Mouse (Mus musculus) embryonic facial prominence, embryonic 14.5 days (tissue): ENCODE data around the gene Atp8b3. TPM values are rescaled to one million over a fixed set of nuclear protein-coding genes. Genes with fewer than 3 reads are reported as not detected.
A peak's percentile ranks its signal among the peaks of the same experiment; 100 is the strongest.

Experiments
- ATAC-seq: fragments of 200-750 bp; cut with Nextera tagmentation; 2 replicates; pipeline ENCODE4 v1.8.0; 2017; ENCODE audit warnings: low read depth, moderate number of reproducible peaks, moderate TSS enrichment
- DNase-seq: peaks from one replicate; pipeline ENCODE4 v3.0.0-alpha.2; 2015; ENCODE audit warnings: low spot score
- H3K27ac ChIP-seq: fragments of 300-500 bp; sonication (generic); replicated peaks from 2 replicates; pipeline ENCODE4 v1.5.1; 2014; ENCODE audit warnings: low read depth, mild to moderate bottlenecking, low read length, moderate library complexity
- H3K27me3 ChIP-seq: fragments of 300-500 bp; sonication (generic); replicated peaks from 2 replicates; pipeline ENCODE4 v1.6.1; 2014; ENCODE audit warnings: low read length; ENCODE audit not compliant: control insufficient read depth, insufficient read depth
- H3K36me3 ChIP-seq: fragments of 300-500 bp; sonication (generic); 2 replicates; pipeline ENCODE4 v1.6.1; 2014; ENCODE audit warnings: low read length, mixed read lengths; ENCODE audit not compliant: control insufficient read depth, insufficient read depth
- H3K4me1 ChIP-seq: fragments of 300-500 bp; sonication (generic); 2 replicates; pipeline ENCODE4 v1.6.1; 2014; ENCODE audit warnings: antibody characterized with exemption, low read length; ENCODE audit not compliant: control insufficient read depth, insufficient read depth
- H3K4me2 ChIP-seq: fragments of 300-500 bp; sonication (generic); 2 replicates; pipeline ENCODE4 v1.6.1; 2014; ENCODE audit warnings: low read depth, mild to moderate bottlenecking, low read length, moderate library complexity, mixed read lengths
- H3K4me3 ChIP-seq: fragments of 300-500 bp; sonication (generic); 2 replicates; pipeline ENCODE4 v1.5.1; 2014; ENCODE audit warnings: low read depth, mild to moderate bottlenecking, low read length
- H3K9ac ChIP-seq: fragments of 300-500 bp; sonication (generic); 2 replicates; pipeline ENCODE4 v1.6.1; 2014; ENCODE audit warnings: low read depth, mild to moderate bottlenecking, low read length, moderate library complexity, mixed read lengths
- H3K9me3 ChIP-seq: fragments of 300-500 bp; sonication (generic); 2 replicates; pipeline ENCODE4 v1.6.1; 2016; ENCODE audit warnings: low read length; ENCODE audit not compliant: control insufficient read depth
- WGBS: fragments of 180-500 bp; shearing (Covaris S2); extraction: QIAGEN DNeasy Blood & Tissue Kit; methylation state at CpG from one replicate; pipeline ENCODE4 v1.1.7; 2014; 5-methylcytosine and 5-hydroxymethylcytosine counted together
- polyA plus RNA-seq: library from polyadenylated mRNA; unstranded; fragments of >200 nt; fragmentation: Nextera tagmentation; extraction: Ambion mirVana; gene quantifications from 2 replicates; pipeline ENCODE4 v1.2.1, GENCODE M21; 2014

Gene Atp8b3
- polyA plus RNA-seq, 1 experiment from 2014 or later, result 0.13 TPM

GRCm38 (mm10) chr10:80557346-80557965 lies 18.5 kb upstream of the Atp8b3 start:
- ATAC-seq (no peak), DNase-seq (peak; percentile 55)
- no peak overlapping the region for H3K4me2 ChIP-seq
- H3K9me3 ChIP-seq, result no peaks in the 10 kb centered on the region
- peaks cover 9% of the 10 kb centered on the region for H3K4me1 ChIP-seq
- WGBS, result 40% methylated on average over 5 of the region's 5 CpGs
- no peaks in the 10 kb centered on the region for H3K27me3 ChIP-seq
- no peak overlapping the region for H3K4me3 ChIP-seq
- H3K36me3 ChIP-seq, result no peaks in the 10 kb centered on the region
- H3K9ac ChIP-seq, result no peak overlapping the region
- no peak overlapping the region for H3K27ac ChIP-seq

DNA sequence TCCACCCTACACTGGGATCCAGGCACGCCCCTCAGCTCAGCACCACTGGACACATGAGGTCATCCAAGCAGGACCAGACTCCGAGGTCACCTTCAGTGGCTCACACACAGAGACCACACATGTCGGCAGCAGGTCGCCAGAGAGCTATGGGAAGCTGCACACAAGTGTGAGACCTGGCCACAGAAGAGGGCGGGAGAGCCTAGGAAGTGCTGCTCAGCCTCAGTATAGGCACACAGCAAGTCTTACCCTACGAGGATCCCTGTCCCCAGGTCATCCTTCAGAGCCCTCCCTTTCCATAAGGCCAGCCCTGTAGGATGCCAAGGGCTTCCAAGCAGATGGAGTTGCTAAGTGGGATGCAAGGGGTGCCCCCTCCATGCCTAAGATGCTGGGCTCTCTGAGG lies 15.1 kb upstream of the Atp8b3 start:
- Histone ChIP-seq H3K4me3 (no peak overlapping the region), H3K27me3 (no peaks in the 10 kb centered on the region), H3K36me3 (peaks cover 18% of the 10 kb centered on the region), H3K27ac (no peak overlapping the region), H3K4me1 (no peaks in the 10 kb centered on the region), H3K9ac (no peak overlapping the region), H3K4me2 (no peak overlapping the region), H3K9me3 (no peaks in the 10 kb centered on the region)
- WGBS, result 88% methylated on average over 5 of the region's 6 CpGs
- ATAC-seq, result no peak
- DNase-seq, result no peak

GRCm38 (mm10) chr10:80553575-80553974 lies 14.7 kb upstream of the Atp8b3 start:
- Histone ChIP-seq H3K36me3 (peaks cover 21% of the 10 kb centered on the region), H3K27me3 (no peaks in the 10 kb centered on the region), H3K4me2 (no peak overlapping the region), H3K27ac (no peak overlapping the region), H3K9ac (no peak overlapping the region), H3K9me3 (no peaks in the 10 kb centered on the region), H3K4me1 (no peaks in the 10 kb centered on the region), H3K4me3 (no peak overlapping the region)
- 90% methylated on average over 8 of the region's 8 CpGs for WGBS
- ATAC-seq, result no peak
- DNase-seq, result no peak

- ATAC-seq, result no peak
- Histone ChIP-seq H3K27ac (no peak overlapping the region), H3K27me3 (no peaks in the 10 kb centered on the region), H3K36me3 (peaks cover 33% of the 10 kb centered on the region), H3K4me2 (no peak overlapping the region), H3K9ac (no peak overlapping the region), H3K4me1 (no peaks in the 10 kb centered on the region), H3K9me3 (no peaks in the 10 kb centered on the region), H3K4me3 (no peak overlapping the region)
- no peak for DNase-seq
- WGBS, result 71% methylated on average over 9 of the region's 9 CpGs
Measured at GRCm38 (mm10) chr10:80552364-80552763, 13.4 kb upstream of the Atp8b3 start.

- DNase-seq, result no peak
- Histone ChIP-seq H3K27me3 (no peaks in the 10 kb centered on the region), H3K4me2 (no peak overlapping the region), H3K27ac (no peak overlapping the region), H3K36me3 (peaks cover 64% of the 10 kb centered on the region), H3K4me3 (no peak overlapping the region), H3K9ac (no peak overlapping the region), H3K9me3 (no peaks in the 10 kb centered on the region), H3K4me1 (no peaks in the 10 kb centered on the region)
- WGBS, result 91% methylated on average over 19 of the region's 21 CpGs
- no peak for ATAC-seq
Measured at GRCm38 (mm10) chr10:80549279-80549678, 10.4 kb upstream of the Atp8b3 start.

GRCm38 (mm10) chr10:80548428-80549006 lies 9.6 kb upstream of the Atp8b3 start:
- Histone ChIP-seq H3K9me3 (no peaks in the 10 kb centered on the region), H3K27ac (no peak overlapping the region), H3K4me1 (no peaks in the 10 kb centered on the region), H3K4me2 (no peak overlapping the region), H3K27me3 (no peaks in the 10 kb centered on the region), H3K4me3 (no peak overlapping the region), H3K36me3 (peaks cover 71% of the 10 kb centered on the region), H3K9ac (no peak overlapping the region)
- ATAC-seq, result peak; percentile 39; the same call in 1 of the 2 replicates
- 71% methylated on average over 10 of the region's 10 CpGs for WGBS
- DNase-seq, result peak; percentile 51

- H3K9ac ChIP-seq, result no peak overlapping the region
- no peak for ATAC-seq
- WGBS, result 93% methylated on average over 15 of the region's 15 CpGs
- H3K27ac ChIP-seq, result no peak overlapping the region
- no peaks in the 10 kb centered on the region for H3K9me3 ChIP-seq
- H3K4me3 ChIP-seq, result no peak overlapping the region
- H3K27me3 ChIP-seq, result no peaks in the 10 kb centered on the region
- no peaks in the 10 kb centered on the region for H3K4me1 ChIP-seq
- DNase-seq, result no peak
- H3K4me2 ChIP-seq, result no peak overlapping the region
- peaks cover 81% of the 10 kb centered on the region for H3K36me3 ChIP-seq
Measured at GRCm38 (mm10) chr10:80547539-80547938, 8.6 kb upstream of the Atp8b3 start.

DNA sequence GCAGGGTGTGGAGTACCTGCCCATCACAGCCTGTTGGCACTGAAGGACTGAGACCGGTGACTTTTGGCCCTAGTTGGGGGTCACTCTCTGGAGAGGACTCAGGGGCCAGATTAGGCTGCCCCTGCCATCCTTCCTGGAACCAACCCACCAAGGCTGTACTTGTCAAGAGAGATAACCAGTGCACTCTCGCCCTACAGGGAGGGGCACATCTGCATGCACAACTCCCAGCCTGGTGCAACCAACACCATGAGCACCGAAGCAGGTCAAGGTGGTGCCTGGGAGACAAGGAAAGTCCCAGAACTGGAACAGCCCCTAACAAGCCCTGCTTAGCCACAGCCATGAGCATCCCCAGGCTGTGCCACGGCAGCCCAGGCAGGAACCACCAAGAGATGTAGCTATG lies 8.0 kb upstream of the Atp8b3 start:
- Histone ChIP-seq H3K4me3 (no peak overlapping the region), H3K4me2 (no peak overlapping the region), H3K9ac (no peak overlapping the region), H3K27ac (no peak overlapping the region), H3K27me3 (no peaks in the 10 kb centered on the region), H3K4me1 (no peaks in the 10 kb centered on the region), H3K36me3 (peaks cover 87% of the 10 kb centered on the region), H3K9me3 (no peaks in the 10 kb centered on the region)
- DNase-seq (no peak), ATAC-seq (no peak)
- 96% methylated on average over 4 of the region's 4 CpGs for WGBS

GRCm38 (mm10) chr10:80545590-80545989 lies 6.7 kb upstream of the Atp8b3 start:
- Histone ChIP-seq H3K36me3 (peaks cover 91% of the 10 kb centered on the region), H3K27ac (no peak overlapping the region), H3K9me3 (no peaks in the 10 kb centered on the region), H3K27me3 (no peaks in the 10 kb centered on the region), H3K4me2 (no peak overlapping the region), H3K4me1 (no peaks in the 10 kb centered on the region), H3K4me3 (no peak overlapping the region), H3K9ac (no peak overlapping the region)
- 90% methylated on average over 8 of the region's 8 CpGs for WGBS
- no peak for DNase-seq
- no peak for ATAC-seq
